Mouse (Mus musculus) frontal cortex, adult (tissue): ENCODE results near the gene Hmx3.

ENCODE experiments used
- ATAC-seq: cut with Nextera tagmentation; 2 replicates; pipeline ENCODE4 v1.9.2; 2017; ENCODE audit warnings: mild to moderate bottlenecking, moderate library complexity, mixed read lengths; ENCODE audit not compliant: low TSS enrichment

Hmx3 gene

GRCm38 (mm10) chr7:131542115-131542871 is at the start of gene Hmx3:
Hmx3 (plus strand) TSS chr7:131542867.
- no peak for ATAC-seq

GRCm38 (mm10) chr7:131503739-131504138 is 38.9 kb upstream of the Hmx3 start:
- ATAC-seq = no peak

- peak; percentile 72; the same call in 1 of the 2 replicates for ATAC-seq
Measured at GRCm38 (mm10) chr7:131539979-131540378, 2.7 kb upstream of the Hmx3 start.

GRCm38 (mm10) chr7:131541184-131542114 is 1.2 kb upstream of the Hmx3 start:
- no peak for ATAC-seq

GRCm38 (mm10) chr7:131542872-131543622 is 380 bp downstream of the Hmx3 start:
- ATAC-seq = no peak

- ATAC-seq = no peak
Measured at GRCm38 (mm10) chr7:131543623-131544481, 1.2 kb downstream of the Hmx3 start.

- no peak for ATAC-seq
Measured at GRCm38 (mm10) chr7:131544871-131545270, 2.2 kb downstream of the Hmx3 start.

- ATAC-seq = no peak
Measured at GRCm38 (mm10) chr7:131545701-131546385, 3.2 kb downstream of the Hmx3 start.

GRCm38 (mm10) chr7:131546423-131546822 is 3.8 kb downstream of the Hmx3 start:
- ATAC-seq = no peak

GRCm38 (mm10) chr7:131547481-131547880 is 4.8 kb downstream of the Hmx3 start:
- ATAC-seq = no peak

GRCm38 (mm10) chr7:131548473-131548872 is 5.8 kb downstream of the Hmx3 start, which contains the start of gene Hmx2:
Hmx2 (plus strand) TSS chr7:131548773.
- ATAC-seq = no peak

- ATAC-seq = no peak
Measured at GRCm38 (mm10) chr7:131551471-131551870, 8.8 kb downstream of the Hmx3 start.

GRCm38 (mm10) chr7:131551931-131552741 is 9.5 kb downstream of the Hmx3 start:
- ATAC-seq = no peak

GRCm38 (mm10) chr7:131552781-131553180 is 10.1 kb downstream of the Hmx3 start:
- ATAC-seq = no peak

GRCm38 (mm10) chr7:131553771-131554175 is 11.1 kb downstream of the Hmx3 start:
- no peak for ATAC-seq

GRCm38 (mm10) chr7:131554341-131555180 is 11.9 kb downstream of the Hmx3 start:
- no peak for ATAC-seq

- no peak for ATAC-seq
Measured at GRCm38 (mm10) chr7:131555301-131556081, 12.8 kb downstream of the Hmx3 start.

GRCm38 (mm10) chr7:131556116-131556515 is 13.4 kb downstream of the Hmx3 start:
- no peak for ATAC-seq
